Mouse (Mus musculus): Measurements from ENCODE around the gene Psmd9.
A peak's percentile ranks its signal among the peaks of the same experiment; 100 is the strongest.

The Psmd9 gene

GRCm38 (mm10) chr5:123169284-123169683 lies at the start of gene Psmd9:
Gene Psmd9 (plus strand): TSS chr5:123169413.
- no peak for DNase-seq (ENCODE audit: low read depth in 2 of 2, low spot score in 2 of 2)

- no peak for DNase-seq (ENCODE audit: low read depth in 2 of 2, low spot score in 2 of 2)
Measured at GRCm38 (mm10) chr5:123120624-123121215, 48.5 kb upstream of the Psmd9 start.

GRCm38 (mm10) chr5:123122181-123122580 lies 47.0 kb upstream of the Psmd9 start:
- no peak for DNase-seq (ENCODE audit: low read depth in 2 of 2, low spot score in 2 of 2)

- DNase-seq (ENCODE audit: low read depth in 2 of 2, low spot score in 2 of 2) = no peak
Measured at GRCm38 (mm10) chr5:123125105-123125504, 44.1 kb upstream of the Psmd9 start.

- DNase-seq (ENCODE audit: low read depth in 2 of 2, low spot score in 2 of 2) = peak in 1 of 2 experiments; percentile 49
Measured at GRCm38 (mm10) chr5:123125638-123126406, 43.4 kb upstream of the Psmd9 start.

- DNase-seq (ENCODE audit: low read depth in 2 of 2, low spot score in 2 of 2) = no peak
Measured at GRCm38 (mm10) chr5:123127031-123127430, 42.2 kb upstream of the Psmd9 start.

- DNase-seq (ENCODE audit: low read depth in 2 of 2, low spot score in 2 of 2) = peak; percentile 81 to 84
Measured at GRCm38 (mm10) chr5:123128426-123129169, 40.6 kb upstream of the Psmd9 start.

GRCm38 (mm10) chr5:123129170-123129757 lies 39.9 kb upstream of the Psmd9 start:
- no peak for DNase-seq (ENCODE audit: low read depth in 2 of 2, low spot score in 2 of 2)

- no peak for DNase-seq (ENCODE audit: low read depth in 2 of 2, low spot score in 2 of 2)
Measured at GRCm38 (mm10) chr5:123130030-123130813, 39.0 kb upstream of the Psmd9 start.

GRCm38 (mm10) chr5:123130814-123131148 lies 38.4 kb upstream of the Psmd9 start:
- no peak for DNase-seq (ENCODE audit: low read depth in 2 of 2, low spot score in 2 of 2)

GRCm38 (mm10) chr5:123132308-123133071 lies 36.7 kb upstream of the Psmd9 start, which contains the start of gene Rhof:
Gene Rhof (minus strand): TSS chr5:123132692.
- DNase-seq (ENCODE audit: low read depth in 2 of 2, low spot score in 2 of 2) = peak; percentile 85 to 91

- peak; percentile 89 to 96 for DNase-seq (ENCODE audit: low read depth in 2 of 2, low spot score in 2 of 2)
Measured at GRCm38 (mm10) chr5:123133083-123133783, 36.0 kb upstream of the Psmd9 start.

GRCm38 (mm10) chr5:123133784-123134143 lies 35.4 kb upstream of the Psmd9 start:
- no peak for DNase-seq (ENCODE audit: low read depth in 2 of 2, low spot score in 2 of 2)

GRCm38 (mm10) chr5:123134186-123134874 lies 34.9 kb upstream of the Psmd9 start:
- DNase-seq (ENCODE audit: low read depth in 2 of 2, low spot score in 2 of 2) = no peak

- no peak for DNase-seq (ENCODE audit: low read depth in 2 of 2, low spot score in 2 of 2)
Measured at GRCm38 (mm10) chr5:123134875-123135382, 34.3 kb upstream of the Psmd9 start.

GRCm38 (mm10) chr5:123135471-123136360 lies 33.5 kb upstream of the Psmd9 start:
- no peak for DNase-seq (ENCODE audit: low read depth in 2 of 2, low spot score in 2 of 2)

GRCm38 (mm10) chr5:123136361-123137043 lies 32.7 kb upstream of the Psmd9 start:
- DNase-seq (ENCODE audit: low read depth in 2 of 2, low spot score in 2 of 2) = peak in 1 of 2 experiments; percentile 16

All from CD8-positive naive resting alpha-beta T cell, adult 2 months (primary cell).